Mouse (Mus musculus) midbrain, embryonic 14.5 days (tissue): ENCODE results near the gene Zfp433. TPM values are rescaled to one million over a fixed set of nuclear protein-coding genes. Genes with fewer than 3 reads are reported as not detected.
A peak's percentile ranks its signal among the peaks of the same experiment; 100 is the strongest.
"Not testable (repeated sequence)": the region's sequence is repeated elsewhere in the genome, so short reads cannot be mapped to it uniquely, and the experiment has no call there.

Source experiments
- ATAC-seq: fragments of 200-750 bp; cut with Nextera tagmentation; 2 replicates; pipeline ENCODE4 v1.8.0; 2017; ENCODE audit warnings: moderate number of reproducible peaks, moderate library complexity; ENCODE audit not compliant: low FRiP score, low TSS enrichment
- DNase-seq: peaks from one replicate; pipeline ENCODE4 v3.0.0-alpha.2; 2015
- H3K27ac ChIP-seq: fragments of 300-500 bp; sonication (generic); replicated peaks from 2 replicates; pipeline ENCODE4 v1.5.1; 2014; ENCODE audit warnings: mild to moderate bottlenecking, low read depth, low read length, moderate library complexity
- H3K27me3 ChIP-seq: fragments of 300-500 bp; sonication (generic); 2 replicates; pipeline ENCODE4 v1.6.1; 2014; ENCODE audit warnings: low read length, control low read depth, mixed read lengths; ENCODE audit not compliant: control insufficient read depth, insufficient read depth
- H3K36me3 ChIP-seq: fragments of 300-500 bp; sonication (generic); 2 replicates; pipeline ENCODE4 v1.6.1; 2014; ENCODE audit warnings: low read length, control low read depth; ENCODE audit not compliant: control insufficient read depth, insufficient read depth
- H3K4me1 ChIP-seq: fragments of 300-500 bp; sonication (generic); 2 replicates; pipeline ENCODE4 v1.6.1; 2014; ENCODE audit warnings: mild to moderate bottlenecking, antibody characterized with exemption, low read length, control low read depth; ENCODE audit not compliant: control insufficient read depth, insufficient read depth
- H3K4me2 ChIP-seq: fragments of 300-500 bp; sonication (generic); 2 replicates; pipeline ENCODE4 v1.6.1; 2014; ENCODE audit warnings: mild to moderate bottlenecking, low read length, moderate library complexity
- H3K4me3 ChIP-seq: fragments of 300-500 bp; sonication (generic); replicated peaks from 2 replicates; pipeline ENCODE4 v1.5.1; 2014; ENCODE audit warnings: low read depth, low read length
- H3K9ac ChIP-seq: fragments of 300-500 bp; sonication (generic); replicated peaks from 2 replicates; pipeline ENCODE4 v1.6.1; 2014; ENCODE audit warnings: mild to moderate bottlenecking, low read length, moderate library complexity
- H3K9me3 ChIP-seq: fragments of 300-500 bp; sonication (generic); 2 replicates; pipeline ENCODE4 v1.6.1; 2016; ENCODE audit warnings: low read length, control low read depth, mixed read lengths; ENCODE audit not compliant: control insufficient read depth
- WGBS: fragments of 180-500 bp; shearing (Covaris S2); extraction: QIAGEN DNeasy Blood & Tissue Kit; methylation state at CpG from one replicate; pipeline ENCODE4 v1.1.7; 2014; 5-methylcytosine and 5-hydroxymethylcytosine counted together
- polyA plus RNA-seq: library from polyadenylated mRNA; unstranded; fragments of >200 nt; fragmentation: Nextera tagmentation; extraction: Ambion mirVana; gene quantifications from 2 replicates; pipeline ENCODE4 v1.2.1, GENCODE M21; 2014

Gene Zfp433
- polyA plus RNA-seq, result 18.6 and 22.2 TPM in 2 replicates

DNA sequence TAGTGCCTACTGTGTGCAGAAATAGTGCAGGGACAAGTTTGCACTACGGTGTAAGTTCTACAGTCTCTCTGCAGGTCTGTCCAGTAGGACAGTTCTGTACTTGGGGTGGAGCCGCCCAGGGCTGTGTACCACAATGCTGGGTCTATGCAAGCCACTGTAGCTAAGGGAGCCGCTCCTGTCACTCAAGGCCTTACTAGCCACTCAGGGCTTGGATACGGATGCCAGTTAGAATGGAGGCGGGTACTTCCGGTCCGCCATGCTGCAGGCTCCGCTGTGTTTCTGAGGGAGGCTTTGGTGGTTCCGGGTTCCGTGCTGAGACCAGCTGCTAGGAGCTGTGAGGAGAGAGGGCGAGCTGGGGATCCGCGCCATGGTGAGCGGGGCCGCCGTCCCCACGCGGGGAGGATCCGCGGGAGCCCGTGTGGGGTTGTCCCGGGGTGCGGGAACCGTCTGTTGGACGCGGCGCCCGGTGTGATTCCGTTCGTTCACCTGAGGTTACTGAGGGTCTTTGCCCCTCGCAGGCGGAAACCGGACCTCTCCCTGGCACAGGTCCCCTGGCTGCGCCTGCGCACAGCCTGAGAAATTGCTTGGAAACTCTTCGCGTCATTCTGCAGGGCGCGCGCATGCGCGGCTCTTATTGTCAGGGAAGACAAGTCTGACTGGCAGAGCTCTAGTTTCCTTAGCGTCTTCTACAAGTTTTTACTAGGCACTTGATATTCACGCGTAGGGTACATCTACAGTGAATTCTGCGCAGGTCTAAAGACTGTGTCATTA, at the start of gene Zfp433:
TSS of gene Zfp433 (plus strand) at position 295 of the 771 bp plus-strand sequence.
- no CpG with 5 or more reads among the region's 46 CpGs for WGBS
- H3K36me3 ChIP-seq, H3K4me3 ChIP-seq, DNase-seq, H3K9ac ChIP-seq, H3K4me1 ChIP-seq, H3K27me3 ChIP-seq, H3K4me2 ChIP-seq, H3K27ac ChIP-seq, H3K9me3 ChIP-seq: not testable (repeated sequence)
- ATAC-seq, result peak; percentile 100

DNA sequence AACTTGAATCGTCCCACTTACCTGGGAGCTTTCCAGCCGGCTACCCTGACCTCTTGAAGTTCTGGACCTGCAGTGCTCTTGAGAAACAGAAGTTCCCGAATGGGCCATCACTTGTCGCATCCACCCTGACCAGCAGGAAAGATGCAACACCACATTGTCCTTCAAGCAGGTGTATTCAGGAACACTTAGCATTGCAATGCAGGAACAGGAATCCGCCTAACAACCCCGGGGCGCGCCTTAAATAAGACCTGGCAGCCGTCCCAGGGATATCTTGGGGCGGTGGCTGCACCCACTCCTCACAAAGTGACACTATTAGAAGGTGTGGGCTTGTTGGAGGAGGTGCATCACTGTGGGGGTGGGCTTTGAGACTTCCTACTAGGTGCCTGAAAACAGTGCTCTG, 49.4 kb upstream of the Zfp433 start:
- Histone ChIP-seq H3K27ac (no peak overlapping the region), H3K4me1 (peaks cover 2% of the 10 kb centered on the region; the same call in 1 of the 2 replicates), H3K4me3 (no peak overlapping the region), H3K36me3 (peaks cover 10% of the 10 kb centered on the region; the same call in 1 of the 2 replicates), H3K27me3 (no peaks in the 10 kb centered on the region), H3K4me2 (no peak overlapping the region), H3K9me3 (peaks cover 54% of the 10 kb centered on the region), H3K9ac (no peak overlapping the region)
- 96% methylated on average over 10 of the region's 10 CpGs for WGBS
- DNase-seq (no peak), ATAC-seq (no peak)

DNA sequence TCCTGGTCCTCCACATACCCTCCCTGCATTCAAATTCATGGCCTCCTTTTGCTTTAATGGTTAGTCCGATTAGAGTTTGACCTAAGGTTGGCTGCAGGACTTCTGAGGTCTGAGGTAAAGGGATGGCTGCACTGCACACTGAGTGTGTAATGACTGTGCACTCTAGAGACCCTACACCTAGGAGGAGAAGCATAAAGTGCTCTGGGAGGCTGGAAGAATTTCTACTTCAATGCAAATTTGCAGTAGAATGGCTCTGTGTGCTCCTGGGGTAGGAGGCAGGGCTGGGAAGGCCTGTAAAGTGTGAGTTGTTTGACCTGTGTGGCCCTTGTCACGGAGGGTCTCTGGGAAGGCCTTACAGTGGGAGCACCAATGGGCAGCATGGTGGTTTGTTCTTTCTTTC, 48.5 kb upstream of the Zfp433 start:
- 97% methylated on average over 2 of the region's 2 CpGs for WGBS
- no peak for DNase-seq
- no peak overlapping the region for H3K27ac ChIP-seq
- no peaks in the 10 kb centered on the region for H3K27me3 ChIP-seq
- H3K9ac ChIP-seq, result no peak overlapping the region
- H3K4me2 ChIP-seq, result no peak overlapping the region
- peaks cover 10% of the 10 kb centered on the region; the same call in 1 of the 2 replicates for H3K36me3 ChIP-seq
- no peak for ATAC-seq
- no peak overlapping the region for H3K4me3 ChIP-seq
- H3K9me3 ChIP-seq, result peaks cover 55% of the 10 kb centered on the region
- H3K4me1 ChIP-seq, result no peaks in the 10 kb centered on the region

DNA sequence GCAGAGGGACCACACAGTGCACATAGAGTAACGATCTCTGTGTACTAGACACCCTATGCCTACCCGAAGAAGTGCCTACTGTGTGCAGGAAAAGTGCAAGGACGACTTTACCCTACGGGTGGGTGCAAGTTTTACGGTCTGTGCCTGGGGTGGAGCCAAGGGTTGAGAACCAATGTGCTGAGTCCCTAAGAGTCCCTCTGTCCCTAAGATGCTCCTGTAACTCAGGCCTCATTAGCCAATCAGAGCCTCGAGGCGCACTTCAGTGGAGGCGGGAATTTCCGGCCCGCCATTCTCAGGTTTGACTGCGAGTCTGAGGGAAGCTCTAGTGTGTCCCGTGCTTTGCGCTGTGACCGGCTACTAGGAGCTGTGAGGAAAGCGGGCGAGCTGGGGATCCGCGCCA, 17.5 kb upstream of the Zfp433 start:
- not testable (repeated sequence) for ATAC-seq, H3K9me3 ChIP-seq, H3K4me1 ChIP-seq, H3K36me3 ChIP-seq, H3K9ac ChIP-seq, DNase-seq, H3K4me3 ChIP-seq, H3K27me3 ChIP-seq, H3K27ac ChIP-seq, H3K4me2 ChIP-seq
- WGBS, result no CpG with 5 or more reads among the region's 18 CpGs

DNA sequence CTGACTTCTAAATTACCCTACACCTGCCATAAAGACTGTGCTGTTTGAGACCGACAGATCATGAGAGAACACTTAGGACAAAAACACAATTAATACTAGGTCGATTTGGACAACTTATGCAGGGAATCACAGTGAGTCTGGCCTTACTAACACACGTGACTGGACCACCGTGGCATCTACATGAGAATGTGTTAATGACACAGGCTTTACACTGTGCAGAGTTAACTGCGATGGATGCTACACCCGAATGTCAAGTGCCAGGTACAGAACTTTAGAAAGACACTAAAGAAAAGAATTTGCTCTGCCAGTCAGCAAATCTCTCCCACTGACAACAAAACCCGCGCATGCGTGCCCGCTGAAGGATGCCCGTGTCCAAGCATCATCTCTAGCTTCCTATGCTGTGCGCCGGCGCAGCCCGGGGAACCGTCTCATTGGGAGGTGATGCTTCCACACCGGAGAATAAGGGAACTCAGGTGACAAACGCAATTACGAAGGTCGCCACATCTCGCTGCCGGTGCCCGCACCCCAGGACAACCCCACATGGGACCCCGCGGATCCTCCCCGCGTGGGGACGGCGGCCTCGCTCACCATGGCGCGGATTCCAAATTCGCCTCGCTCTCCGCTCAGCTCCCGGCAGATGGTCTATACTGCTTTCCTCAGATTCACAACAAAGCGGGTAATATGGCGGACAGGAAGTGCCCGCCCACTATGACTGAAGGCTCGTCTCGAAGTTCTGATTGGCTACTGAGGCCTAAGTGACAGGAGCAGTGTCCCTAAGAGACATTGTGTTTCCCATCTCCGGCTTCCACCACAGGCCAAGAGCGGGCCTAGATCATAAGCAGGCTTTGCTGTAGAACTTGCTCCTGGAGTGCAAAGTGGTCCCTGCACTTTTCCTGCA, 66.1 kb downstream of the Zfp433 start, which contains the start of gene Gm3055:
TSS of gene Gm3055 (minus strand) at position 656 of the 898 bp plus-strand sequence.
- not testable (repeated sequence) for H3K4me1 ChIP-seq, H3K4me3 ChIP-seq, DNase-seq, H3K9me3 ChIP-seq, H3K27me3 ChIP-seq, H3K9ac ChIP-seq, H3K36me3 ChIP-seq, H3K27ac ChIP-seq, H3K4me2 ChIP-seq
- WGBS, result no CpG with 5 or more reads among the region's 43 CpGs
- peak; percentile 98 for ATAC-seq

DNA sequence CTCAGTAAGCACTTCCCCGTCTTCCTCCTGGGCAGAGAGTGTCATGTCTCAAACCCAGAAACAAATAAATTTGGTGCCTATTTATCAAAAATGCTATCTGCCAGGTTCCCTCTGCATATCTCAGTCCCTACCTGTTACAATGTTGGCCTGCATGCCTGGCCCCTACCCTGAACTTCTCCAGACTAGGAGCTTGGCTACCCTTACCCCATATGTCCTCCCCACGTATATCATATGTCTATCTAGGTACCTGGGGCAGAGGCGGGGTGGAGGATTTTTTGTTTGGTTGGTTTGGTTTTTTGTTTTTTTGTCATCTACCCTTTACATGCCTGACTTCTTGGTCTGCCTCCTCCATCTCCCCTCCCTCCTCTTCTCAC, 66.8 kb downstream of the Zfp433 start:
- H3K9ac ChIP-seq, H3K27ac ChIP-seq, H3K4me2 ChIP-seq, H3K4me3 ChIP-seq, H3K36me3 ChIP-seq, H3K27me3 ChIP-seq, H3K4me1 ChIP-seq, H3K9me3 ChIP-seq, DNase-seq: not testable (repeated sequence)
- WGBS, result no CpG with 5 or more reads among the region's 3 CpGs
- ATAC-seq, result peak; percentile 44; the same call in 1 of the 2 replicates

Other genes with a start within 250 kb of the Zfp433 start
- 11.2 and 13.7 TPM in 2 replicates for gene Nfic, start 249.2 kb upstream of the Zfp433 start, polyA plus RNA-seq
- 61.3 and 117 TPM in 2 replicates for gene Celf5, start 222.1 kb upstream of the Zfp433 start, polyA plus RNA-seq
- gene Ncln, start 208.4 kb upstream of the Zfp433 start, polyA plus RNA-seq, result 51.6 and 51.8 TPM in 2 replicates
- 0.34 and 0.47 TPM in 2 replicates for gene S1pr4, start 204.7 kb upstream of the Zfp433 start, polyA plus RNA-seq
- 0.69 and 0.88 TPM in 2 replicates for gene Gna15, start 180.6 kb upstream of the Zfp433 start, polyA plus RNA-seq
- gene Gna11, start 159.6 kb upstream of the Zfp433 start, polyA plus RNA-seq, result 86.7 and 102 TPM in 2 replicates
- 485 and 707 TPM in 2 replicates for gene Aes, start 145.3 kb upstream of the Zfp433 start, polyA plus RNA-seq
- gene Tle2, start 130.3 kb upstream of the Zfp433 start, polyA plus RNA-seq, result 20.4 and 25.7 TPM in 2 replicates
- gene Tle6, start 103.8 kb upstream of the Zfp433 start, polyA plus RNA-seq, result 3.2 and 3.5 TPM in 2 replicates
- 0.74 and 1.1 TPM in 2 replicates for gene BC025920, start 98.6 kb upstream of the Zfp433 start, polyA plus RNA-seq
- gene Sirt6, start 77.0 kb upstream of the Zfp433 start, polyA plus RNA-seq, result 47.7 and 58.1 TPM in 2 replicates
- 8.9 and 16.8 TPM in 2 replicates for gene Ankrd24, start 76.3 kb upstream of the Zfp433 start, polyA plus RNA-seq
- 7.8 and 8.2 TPM in 2 replicates for gene Gm10778, start 55.8 kb upstream of the Zfp433 start, polyA plus RNA-seq
- gene Gm3055, start 66.3 kb downstream of the Zfp433 start, polyA plus RNA-seq, result 25.5 and 27.7 TPM in 2 replicates
- gene Gm4767, start 107.4 kb downstream of the Zfp433 start, polyA plus RNA-seq, result 4.3 TPM in 2 replicates
- gene Gm32687, start 159.1 kb downstream of the Zfp433 start, polyA plus RNA-seq, result 13.8 and 16.2 TPM in 2 replicates
- gene Zfp781, start 225.7 kb downstream of the Zfp433 start, polyA plus RNA-seq, result 11.0 TPM in 2 replicates